Mouse (Mus musculus): ENCODE measurements around the gene Sln. TPM values are rescaled to one million over a fixed set of nuclear protein-coding genes. Genes with fewer than 3 reads are reported as not detected.

Gene Sln
- polyA plus RNA-seq, 1 experiment from 2014 or later: 26.3 TPM

- Histone ChIP-seq H3K4me2 (ENCODE audit: low read depth, low read length) (no peak overlapping the region), H3K27me3 (ENCODE audit: control insufficient read depth, insufficient read depth, low read depth, low read length) (no peaks in the 10 kb centered on the region), H3K4me1 (replicated peaks; ENCODE audit: control insufficient read depth, insufficient read depth, low read length) (no peaks in the 10 kb centered on the region), H3K36me3 (ENCODE audit: control insufficient read depth, insufficient read depth, low read length) (no peaks in the 10 kb centered on the region), H3K9ac (ENCODE audit: low read length) (no peak overlapping the region), H3K9me3 (ENCODE audit: control insufficient read depth, low read length) (no peaks in the 10 kb centered on the region), H3K27ac (ENCODE audit: low read length) (no peak overlapping the region), H3K4me3 (ENCODE audit: low read length) (no peak overlapping the region)
- 0% methylated on average over 1 of the region's 1 CpGs for WGBS
- ATAC-seq (ENCODE audit: low read depth): no peak
Measured at GRCm38 (mm10) chr9:53890075-53890474, 40.1 kb downstream of the Sln start.

GRCm38 (mm10) chr9:53895827-53896226 is 45.9 kb downstream of the Sln start:
- no peak overlapping the region for H3K4me3 ChIP-seq (ENCODE audit: low read length)
- H3K4me1 ChIP-seq (replicated peaks; ENCODE audit: control insufficient read depth, insufficient read depth, low read length): no peaks in the 10 kb centered on the region
- H3K9me3 ChIP-seq (ENCODE audit: control insufficient read depth, low read length): no peaks in the 10 kb centered on the region
- no peaks in the 10 kb centered on the region for H3K36me3 ChIP-seq (ENCODE audit: control insufficient read depth, insufficient read depth, low read length)
- H3K27me3 ChIP-seq (ENCODE audit: control insufficient read depth, insufficient read depth, low read depth, low read length): no peaks in the 10 kb centered on the region
- 66% methylated on average over 7 of the region's 7 CpGs for WGBS
- H3K9ac ChIP-seq (ENCODE audit: low read length): no peak overlapping the region
- no peak overlapping the region for H3K4me2 ChIP-seq (ENCODE audit: low read depth, low read length)
- no peak for ATAC-seq (ENCODE audit: low read depth)
- H3K27ac ChIP-seq (ENCODE audit: low read length): no peak overlapping the region

- Histone ChIP-seq H3K9me3 (ENCODE audit: control insufficient read depth, low read length) (no peaks in the 10 kb centered on the region), H3K27ac (ENCODE audit: low read length) (no peak overlapping the region)
Measured at GRCm38 (mm10) chr9:53899836-53900235, 49.9 kb downstream of the Sln start.

GRCm38 (mm10) chr9:53903215-53903842 is 53.4 kb downstream of the Sln start:
- no peak overlapping the region for H3K27ac ChIP-seq (ENCODE audit: low read length)
- no peaks in the 10 kb centered on the region for H3K27me3 ChIP-seq (ENCODE audit: control insufficient read depth, insufficient read depth, low read depth, low read length)
- no peaks in the 10 kb centered on the region for H3K4me1 ChIP-seq (replicated peaks; ENCODE audit: control insufficient read depth, insufficient read depth, low read length)
- H3K4me3 ChIP-seq (ENCODE audit: low read length): no peak overlapping the region
- no peak for ATAC-seq (ENCODE audit: low read depth)
- no peak overlapping the region for H3K4me2 ChIP-seq (ENCODE audit: low read depth, low read length)
- H3K9ac ChIP-seq (ENCODE audit: low read length): no peak overlapping the region
- WGBS: 80% methylated on average over 7 of the region's 7 CpGs
- H3K9me3 ChIP-seq (ENCODE audit: control insufficient read depth, low read length): no peaks in the 10 kb centered on the region
- H3K36me3 ChIP-seq (ENCODE audit: control insufficient read depth, insufficient read depth, low read length): no peaks in the 10 kb centered on the region

More at GRCm38 (mm10) chr9:53899836-53900235, 49.9 kb downstream of the Sln start:
- ATAC-seq (ENCODE audit: low read depth): no peak
- Histone ChIP-seq H3K27me3 (ENCODE audit: control insufficient read depth, insufficient read depth, low read depth, low read length) (no peaks in the 10 kb centered on the region), H3K4me1 (replicated peaks; ENCODE audit: control insufficient read depth, insufficient read depth, low read length) (no peaks in the 10 kb centered on the region), H3K4me2 (ENCODE audit: low read depth, low read length) (no peak overlapping the region), H3K4me3 (ENCODE audit: low read length) (no peak overlapping the region), H3K9ac (ENCODE audit: low read length) (no peak overlapping the region), H3K36me3 (ENCODE audit: control insufficient read depth, insufficient read depth, low read length) (no peaks in the 10 kb centered on the region)
- WGBS: 83% methylated on average over 6 of the region's 6 CpGs

Other genes starting within 250 kb of the Sln start
- gene Acat1, start 239.8 kb upstream of the Sln start, polyA plus RNA-seq (2015; fragmentation: Nextera tagmentation; extraction: Ambion mirVana): 118 and 123 TPM in 2 replicates
- gene Cul5, start 180.2 kb upstream of the Sln start, polyA plus RNA-seq (2015; fragmentation: Nextera tagmentation; extraction: Ambion mirVana): 28.5 and 30.0 TPM in 2 replicates
- 0.26 and 0.34 TPM in 2 replicates for gene Rab39, start 143.9 kb upstream of the Sln start, polyA plus RNA-seq (2015; fragmentation: Nextera tagmentation; extraction: Ambion mirVana)
- 5.4 and 5.8 TPM in 2 replicates for gene Slc35f2, start 78.6 kb upstream of the Sln start, polyA plus RNA-seq (2015; fragmentation: Nextera tagmentation; extraction: Ambion mirVana)
- gene Elmod1, start 125.1 kb downstream of the Sln start, polyA plus RNA-seq (2015; fragmentation: Nextera tagmentation; extraction: Ambion mirVana): 0.68 and 0.70 TPM in 2 replicates
- gene Tnfaip8l3, start 218.2 kb downstream of the Sln start, polyA plus RNA-seq (2015; fragmentation: Nextera tagmentation; extraction: Ambion mirVana): 0.73 and 1.1 TPM in 2 replicates